Mouse (Mus musculus): ENCODE measurements at regions not wholly inside any gene's neighbourhood (a gene's known extent, or its start where the extent isn't known, plus 50 kb on each side); places are given as distances from the start of the nearest gene placed in this dataset.

DNA sequence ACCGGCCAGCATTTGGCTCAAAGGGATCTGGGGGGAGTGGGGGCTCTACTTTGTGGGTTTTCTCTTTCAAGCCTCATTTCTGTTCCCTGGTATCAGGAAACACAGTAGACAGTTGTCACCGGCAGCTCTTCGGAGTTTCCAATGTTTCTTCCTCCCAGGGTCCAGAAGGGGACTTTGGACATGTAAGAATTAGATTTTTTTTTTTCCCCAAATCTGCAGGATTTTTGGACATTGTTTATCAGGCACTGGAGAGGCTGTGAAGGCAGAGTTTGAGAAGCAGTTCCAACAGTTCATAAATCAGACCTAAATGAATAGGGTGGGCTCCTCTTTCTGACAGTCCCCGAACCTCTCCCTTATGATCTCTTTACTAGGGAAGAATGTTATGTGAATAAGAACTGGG lies 270.4 kb downstream of the Mreg start:
- TF ChIP-seq POLR2A (IDR thresholded peaks at IDR 0.05; ENCODE audit: borderline replicate concordance, insufficient read depth, low read length) (no peak), CTCF (IDR thresholded peaks at IDR 0.05; ENCODE audit: borderline replicate concordance, insufficient read depth, low read depth, low read length) (no peak)
